Mouse (Mus musculus): ENCODE results near the gene Kcnab2.
A peak's percentile ranks its signal among the peaks of the same experiment; 100 is the strongest.

- TF ChIP-seq POLR2A (IDR thresholded peaks at IDR 0.05; ENCODE audit: control insufficient read depth, low read depth, low read length) (no peak), CTCF (IDR thresholded peaks at IDR 0.05; ENCODE audit: control insufficient read depth, insufficient read depth, insufficient replicate concordance, low read depth, low read length) (peak; percentile 81; the same call in 1 of the 2 replicates)
Observed at GRCm38 (mm10) chr4:152424922-152425321, 52.7 kb downstream of the Kcnab2 start.
